Mouse (Mus musculus) Muller cell, postnatal 12 days (primary cell): ENCODE measurements around the gene Ccdc77.
A peak's percentile ranks its signal among the peaks of the same experiment; 100 is the strongest.

Experiments
- DNase-seq: peaks from one replicate; pipeline ENCODE4 v3.0.0-alpha.2; 2015; ENCODE audit errors: inconsistent ontology term

Gene Ccdc77

GRCm38 (mm10) chr6:120363688-120364522, at the start of gene Ccdc77, which contains the start of gene Kdm5a:
TSS of gene Ccdc77 (minus strand) at chr6:120364374.
TSS of gene Kdm5a (plus strand) at chr6:120364124.
- peak; percentile 99 for DNase-seq

DNA sequence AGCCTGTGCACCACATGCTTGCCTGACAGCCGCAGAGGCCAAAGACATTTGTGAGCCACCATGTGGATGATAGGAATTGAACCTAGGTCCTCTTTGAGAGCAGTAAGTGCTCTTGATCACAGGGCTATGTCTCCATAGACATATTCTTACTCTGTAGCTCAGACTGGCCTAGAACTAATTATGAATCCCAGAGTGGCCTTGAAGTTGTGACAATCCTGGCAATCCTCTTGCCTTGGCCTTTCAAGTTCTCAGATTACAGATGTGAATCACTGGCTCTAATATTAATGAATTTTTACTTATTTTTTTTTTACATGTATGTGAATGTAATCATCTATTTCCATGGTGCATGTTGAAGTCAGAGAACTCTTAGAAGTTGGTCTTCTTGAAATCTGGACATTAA, 39.8 kb upstream of the Ccdc77 start:
- no peak for DNase-seq

GRCm38 (mm10) chr6:120395622-120396345, 31.6 kb upstream of the Ccdc77 start:
- DNase-seq = peak; percentile 53

- DNase-seq = no peak
Measured at GRCm38 (mm10) chr6:120392811-120393210, 28.6 kb upstream of the Ccdc77 start.

DNA sequence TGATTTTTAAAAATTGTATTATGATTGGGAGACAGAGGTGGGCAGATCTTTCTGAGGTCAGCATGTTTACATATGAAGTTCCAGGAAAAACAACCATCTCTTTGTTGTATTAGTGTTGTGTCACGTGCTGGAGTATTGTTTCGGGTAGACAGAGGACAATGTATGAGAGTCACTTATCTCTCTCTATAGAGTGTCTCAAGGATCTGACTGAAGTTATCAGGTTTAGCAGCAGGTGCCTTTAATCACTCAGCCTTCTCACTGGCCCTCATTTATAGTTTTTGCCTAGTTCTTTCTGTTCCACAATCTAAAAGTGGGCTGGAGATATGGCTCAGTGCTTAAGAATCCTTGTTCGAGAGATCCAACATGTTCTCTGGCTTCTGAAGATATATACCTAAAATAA, 25.9 kb upstream of the Ccdc77 start:
- no peak for DNase-seq

- DNase-seq = no peak
Measured at GRCm38 (mm10) chr6:120376736-120377135, 12.6 kb upstream of the Ccdc77 start.

GRCm38 (mm10) chr6:120365051-120365450, 877 bp upstream of the Ccdc77 start:
- peak; percentile 20 for DNase-seq

GRCm38 (mm10) chr6:120364523-120364905, 340 bp upstream of the Ccdc77 start:
- no peak for DNase-seq

DNA sequence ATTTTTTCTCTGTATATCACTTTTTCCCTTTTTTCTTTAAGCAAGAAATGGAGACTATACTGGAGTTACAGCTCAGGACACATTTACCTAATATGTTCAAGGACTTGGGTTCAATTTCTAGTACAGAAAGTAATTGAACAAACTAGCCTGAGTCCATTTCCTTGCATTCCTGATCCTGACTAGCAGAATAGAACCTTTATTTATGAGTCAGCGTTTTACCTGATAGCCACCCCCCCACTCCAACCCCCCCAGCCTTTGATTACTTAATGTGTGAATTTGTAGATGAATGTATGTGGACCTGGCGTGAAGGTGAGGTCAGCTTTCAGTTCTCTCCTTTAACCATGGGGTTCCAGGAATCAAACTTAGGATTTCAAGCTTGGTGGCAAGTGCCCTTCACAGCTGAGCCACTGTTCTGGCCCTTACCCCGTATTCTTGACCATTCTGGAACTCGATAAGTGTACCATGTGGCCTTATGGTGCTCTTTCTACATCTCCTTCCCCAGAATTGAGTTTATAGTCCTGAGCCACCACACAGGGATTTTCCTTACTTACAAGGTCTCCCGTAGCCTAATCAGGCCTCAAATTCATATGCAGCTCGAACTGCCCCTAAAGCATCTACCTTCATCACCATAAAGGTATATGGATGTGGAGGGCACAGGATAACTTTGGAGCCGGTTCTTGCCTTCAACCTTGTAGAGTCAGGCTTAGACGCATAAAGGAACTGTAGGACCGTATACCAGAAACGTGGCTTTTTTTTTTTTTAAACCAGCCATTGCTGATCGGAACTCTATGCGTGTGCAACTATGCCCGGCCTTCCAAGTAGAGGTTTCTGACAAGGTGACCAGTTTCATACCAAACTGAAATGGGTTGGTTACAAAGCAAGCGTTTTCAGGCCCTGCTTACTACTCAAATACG, 1.1 kb downstream of the Ccdc77 start:
- no peak for DNase-seq

DNA sequence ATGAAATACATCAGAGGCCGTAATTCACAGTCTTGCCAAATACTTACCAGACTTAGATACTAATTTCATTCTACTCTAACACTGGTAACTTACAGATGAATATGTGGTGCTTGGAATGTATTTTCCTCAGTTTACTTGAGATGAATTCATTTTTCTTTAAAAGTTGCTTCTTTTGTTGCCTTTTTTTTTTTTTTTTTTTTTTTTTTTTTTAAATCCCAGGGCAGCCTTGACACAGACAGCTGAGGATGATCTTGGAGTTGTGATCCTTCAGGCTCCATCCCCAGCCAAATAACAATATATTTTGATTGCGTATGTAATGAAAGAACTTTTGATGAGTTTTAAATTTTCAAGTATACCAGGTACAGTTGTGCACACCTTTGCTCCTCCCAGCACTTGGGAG, 2.0 kb downstream of the Ccdc77 start:
- DNase-seq = no peak

DNA sequence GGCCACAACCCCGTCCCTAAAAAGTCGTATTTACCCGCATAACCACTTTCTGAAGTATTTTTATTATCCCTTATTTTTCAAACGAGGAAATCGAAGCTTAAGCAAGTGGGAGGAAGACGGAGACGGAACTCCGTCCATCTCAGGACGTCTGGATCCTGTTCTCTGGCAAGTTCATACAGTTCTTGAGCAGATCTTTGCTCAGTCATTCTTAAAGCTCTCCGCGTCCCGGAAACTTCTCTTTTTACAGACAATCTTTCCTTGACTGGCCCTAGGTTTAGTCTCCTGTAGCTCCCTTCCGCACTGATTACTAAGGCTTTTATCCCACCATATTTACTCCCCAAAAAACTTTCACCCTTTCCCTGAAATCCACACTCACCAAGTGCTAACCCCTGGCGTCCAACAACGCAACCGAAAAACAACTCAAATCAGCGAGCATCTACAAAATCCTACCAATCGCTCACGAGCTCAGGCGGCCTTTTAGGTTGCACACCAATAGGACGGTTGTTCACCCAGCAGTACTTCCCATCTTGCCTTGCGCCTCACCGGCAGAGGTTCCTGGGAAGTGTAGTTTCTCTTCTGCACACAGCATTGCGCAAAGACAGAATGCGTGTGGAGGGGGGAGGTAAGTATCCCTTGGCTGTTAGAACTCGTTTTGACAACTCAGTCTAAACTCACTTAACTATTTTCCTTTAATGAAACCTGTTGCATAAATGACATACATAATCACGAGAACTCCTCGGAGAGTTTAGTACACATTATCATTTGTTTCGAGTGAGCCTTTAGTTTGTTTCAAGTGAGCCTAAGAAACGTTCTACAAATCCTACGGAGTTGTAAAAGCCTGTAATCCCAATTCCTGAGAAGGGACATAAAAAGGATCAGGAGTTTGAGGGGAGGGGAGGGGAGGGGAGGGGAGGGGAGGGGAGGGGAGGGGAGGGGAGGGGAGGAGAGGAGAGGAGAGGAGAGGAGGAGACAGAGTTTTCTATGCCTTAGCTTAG, 6.9 kb downstream of the Ccdc77 start:
- DNase-seq = peak; percentile 87

- no peak for DNase-seq
Measured at GRCm38 (mm10) chr6:120356478-120356877, 7.7 kb downstream of the Ccdc77 start.

DNA sequence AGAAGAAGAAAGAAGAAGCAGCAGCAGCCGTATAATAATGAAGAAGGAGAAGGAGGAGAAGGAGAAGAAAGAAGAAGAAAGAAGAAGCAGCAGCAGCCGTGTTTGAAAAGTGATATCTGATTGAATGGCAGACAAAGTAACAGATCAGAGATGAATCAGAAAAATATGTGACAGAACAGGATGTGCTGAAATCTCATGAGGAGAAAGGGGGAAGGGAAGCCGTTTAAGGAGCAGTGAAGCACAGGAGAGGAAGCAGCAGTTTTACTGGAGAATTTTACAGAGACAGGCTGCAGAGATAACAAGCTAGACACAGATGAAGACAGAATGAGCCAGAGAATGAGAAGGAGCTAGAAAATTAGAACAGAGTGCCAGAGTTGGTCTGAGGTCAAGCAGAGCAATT, 15.2 kb downstream of the Ccdc77 start:
- DNase-seq = no peak

- DNase-seq = peak; percentile 90
Measured at GRCm38 (mm10) chr6:120343992-120344391, 20.2 kb downstream of the Ccdc77 start.

- no peak for DNase-seq
Measured at GRCm38 (mm10) chr6:120332351-120332750, 31.8 kb downstream of the Ccdc77 start.

GRCm38 (mm10) chr6:120324295-120324927, 39.8 kb downstream of the Ccdc77 start:
- peak; percentile 57 for DNase-seq

GRCm38 (mm10) chr6:120320369-120320768, 43.8 kb downstream of the Ccdc77 start:
- no peak for DNase-seq

- no peak for DNase-seq
Measured at GRCm38 (mm10) chr6:120319129-120319528, 45.0 kb downstream of the Ccdc77 start.

- no peak for DNase-seq
Measured at GRCm38 (mm10) chr6:120318303-120318940, 45.8 kb downstream of the Ccdc77 start.

DNA sequence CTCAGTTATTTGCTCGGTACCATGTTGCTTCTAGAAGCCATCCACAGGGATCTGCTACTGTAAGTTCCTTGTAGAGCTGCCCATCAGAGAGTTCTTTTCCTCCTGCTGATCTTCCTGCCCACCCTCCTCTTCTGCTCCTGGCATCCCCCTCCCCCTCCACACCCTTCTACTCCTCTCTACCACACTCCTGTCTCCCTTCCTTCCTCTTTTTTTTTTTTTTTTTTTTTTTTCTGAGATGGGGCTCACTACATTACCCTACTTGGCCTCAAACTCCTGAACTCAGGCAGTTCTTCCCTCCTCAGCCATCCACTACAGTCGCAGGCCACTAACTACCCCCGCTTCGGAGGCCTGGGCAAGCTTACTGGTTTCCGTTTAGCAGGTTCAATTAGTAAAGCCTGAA, 51.7 kb downstream of the Ccdc77 start:
- DNase-seq = no peak
